Mouse (Mus musculus): ENCODE results near the gene Plcb3. TPM values are rescaled to one million over a fixed set of nuclear protein-coding genes. Genes with fewer than 3 reads are reported as not detected.

Plcb3 gene
- total RNA-seq (2023), result 9.6 TPM

GRCm38 (mm10) chr19:6975537-6976521 lies at the start of gene Plcb3:
Gene Plcb3 (minus strand): TSS chr19:6976470.

GRCm38 (mm10) chr19:7019191-7019590 lies 42.9 kb upstream of the Plcb3 start, which contains the start of gene Fermt3:
Gene Fermt3 (minus strand): TSS chr19:7019469.

GRCm38 (mm10) chr19:6996006-6996405 lies 19.7 kb upstream of the Plcb3 start, which contains the start of the genes Nudt22 and Trpt1:
Gene Nudt22 (minus strand): TSS chr19:6996117.
Gene Trpt1 (plus strand): TSS chr19:6996131.

GRCm38 (mm10) chr19:6992011-6992858 lies 16.0 kb upstream of the Plcb3 start, which contains the start of gene Dnajc4:
Gene Dnajc4 (minus strand): TSS chr19:6992572.

GRCm38 (mm10) chr19:6987061-6987903 lies 11.0 kb upstream of the Plcb3 start, which contains the start of gene Vegfb:
Gene Vegfb (minus strand): TSS chr19:6987651.

GRCm38 (mm10) chr19:6980381-6981093 lies 4.3 kb upstream of the Plcb3 start, which contains the start of gene Fkbp2:
Gene Fkbp2 (minus strand): TSS chr19:6980501.

GRCm38 (mm10) chr19:6974211-6975205 lies 1.8 kb downstream of the Plcb3 start, which contains the start of gene Ppp1r14b:
Gene Ppp1r14b (plus strand): TSS chr19:6974968.

GRCm38 (mm10) chr19:6942249-6942691 lies 34.0 kb downstream of the Plcb3 start, which contains the start of gene Gpr137:
Gene Gpr137 (minus strand): TSS chr19:6942480.

GRCm38 (mm10) chr19:6941372-6942248 lies 34.7 kb downstream of the Plcb3 start, which contains the start of gene Bad:
Gene Bad (plus strand): TSS chr19:6941861.

GRCm38 (mm10) chr19:6934195-6934977 lies 41.9 kb downstream of the Plcb3 start, which contains the start of gene Kcnk4:
Gene Kcnk4 (minus strand): TSS chr19:6934515.

GRCm38 (mm10) chr19:6925307-6925573 lies 51.0 kb downstream of the Plcb3 start, which contains the start of gene Catsperz:
Gene Catsperz (minus strand): TSS chr19:6925380.

GRCm38 (mm10) chr19:6921647-6922567 lies 54.4 kb downstream of the Plcb3 start, which contains the start of gene Esrra:
Gene Esrra (minus strand): TSS chr19:6921813.

GRCm38 (mm10) chr19:6909507-6910289 lies 66.6 kb downstream of the Plcb3 start, which contains the start of the genes Trmt112 and Prdx5:
Gene Trmt112 (plus strand): TSS chr19:6909698.
Gene Prdx5 (minus strand): TSS chr19:6910106.

